Mouse (Mus musculus): ENCODE results near the gene Macrod1.

Macrod1 gene

DNA sequence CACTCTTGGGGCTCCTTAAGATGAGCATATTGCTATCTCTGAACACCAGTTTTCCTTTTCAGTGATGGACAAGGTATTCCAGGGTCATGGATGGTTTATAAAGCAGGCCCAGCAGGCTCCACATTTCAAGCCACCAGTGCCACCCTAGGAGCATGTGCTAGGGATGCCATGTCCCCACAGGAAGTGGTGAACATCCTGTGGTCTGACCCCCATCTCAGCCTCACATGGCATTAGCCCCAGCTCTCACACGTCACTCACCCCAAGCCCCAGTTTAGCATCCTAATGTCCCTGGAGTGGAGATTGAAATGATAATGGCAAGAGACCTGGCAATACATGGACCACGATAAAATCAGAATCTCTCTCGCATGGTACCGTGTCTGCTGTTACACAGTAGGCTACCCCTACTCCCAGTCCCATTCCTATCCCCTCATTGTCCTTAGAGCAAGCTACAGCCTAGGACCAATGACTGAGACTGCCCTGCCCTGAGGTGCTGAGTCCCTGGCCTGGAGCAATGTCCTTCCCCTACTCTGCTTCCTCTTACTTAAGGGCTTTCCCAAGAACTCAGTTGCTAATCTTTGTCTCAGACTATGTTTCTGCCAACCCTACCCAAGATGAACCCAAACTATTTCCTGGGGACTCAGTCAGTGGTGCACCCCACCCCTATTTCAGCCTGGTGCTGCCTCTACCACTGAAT lies 59.6 kb downstream of the Macrod1 start:
- DNase-seq: no peak

DNA sequence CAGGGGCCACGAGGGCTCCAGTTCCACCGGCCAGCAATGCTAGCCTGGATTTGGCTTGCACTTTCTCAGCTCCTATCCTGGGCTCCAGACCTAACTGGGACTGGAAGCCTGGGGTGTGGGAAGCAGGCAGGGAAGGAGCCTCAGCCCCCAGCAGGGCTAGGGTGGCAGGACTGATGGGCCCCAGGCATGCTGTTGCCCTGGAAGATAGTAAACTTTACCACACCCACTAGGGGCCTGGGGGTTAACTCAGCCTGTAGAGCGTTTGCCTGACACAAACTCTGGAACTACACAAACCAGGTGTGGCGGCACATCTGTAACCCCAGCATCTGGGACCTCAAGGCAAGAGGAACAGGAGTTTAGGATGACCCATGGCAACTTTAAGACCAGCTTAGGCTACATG lies 60.5 kb downstream of the Macrod1 start:
- no peak for DNase-seq

DNA sequence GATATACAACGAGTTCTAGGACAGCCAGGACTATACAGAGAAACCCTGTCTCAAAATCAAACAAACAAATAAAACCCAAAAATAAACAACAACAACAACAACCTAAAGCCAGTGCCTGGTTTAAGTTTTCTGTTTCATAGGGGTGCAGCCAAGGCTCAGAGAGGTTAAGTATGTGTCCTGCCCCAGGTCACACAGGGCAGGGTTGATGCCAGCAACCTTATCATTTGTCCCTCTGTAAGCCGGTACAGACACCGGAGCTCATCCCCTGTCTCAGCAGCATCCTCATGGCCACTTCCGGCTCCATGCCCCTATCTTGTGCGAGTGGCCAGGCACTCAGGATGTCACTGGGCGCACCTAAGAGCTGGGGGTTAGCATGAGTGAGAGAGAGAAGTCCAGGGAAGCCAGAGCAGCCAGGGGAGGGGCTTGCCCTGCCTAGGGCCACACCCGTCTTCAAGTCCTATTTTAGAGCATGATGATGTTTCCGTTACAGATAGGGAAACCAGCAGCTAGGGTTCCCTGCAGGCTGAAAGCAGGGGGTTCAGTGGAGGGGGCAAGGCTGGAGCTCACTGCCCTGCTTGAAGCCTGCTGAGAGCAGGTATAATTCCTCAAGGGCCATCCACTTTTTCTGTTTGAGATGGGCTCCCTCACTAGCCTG lies 61.2 kb downstream of the Macrod1 start:
- no peak for DNase-seq

DNA sequence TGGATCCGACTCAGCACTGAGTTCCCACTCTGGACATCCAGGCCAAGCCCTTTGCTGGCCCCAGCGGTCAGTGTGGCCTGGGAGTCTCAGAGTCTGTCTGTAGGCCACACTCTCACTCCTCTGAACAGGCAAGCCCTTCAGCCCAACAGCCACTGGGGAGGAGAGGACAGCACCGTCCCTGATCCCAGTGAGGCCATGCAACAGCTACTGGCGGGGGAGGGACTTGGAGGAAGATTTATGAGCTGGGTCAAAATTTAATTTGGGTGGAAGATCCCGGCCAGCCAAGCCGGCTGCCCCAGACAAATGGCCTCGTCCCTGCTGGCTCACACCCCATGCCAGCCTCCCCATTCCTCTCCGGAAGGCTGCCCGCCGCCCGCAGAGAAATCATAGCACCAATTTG lies 64.6 kb downstream of the Macrod1 start:
- DNase-seq: no peak

DNA sequence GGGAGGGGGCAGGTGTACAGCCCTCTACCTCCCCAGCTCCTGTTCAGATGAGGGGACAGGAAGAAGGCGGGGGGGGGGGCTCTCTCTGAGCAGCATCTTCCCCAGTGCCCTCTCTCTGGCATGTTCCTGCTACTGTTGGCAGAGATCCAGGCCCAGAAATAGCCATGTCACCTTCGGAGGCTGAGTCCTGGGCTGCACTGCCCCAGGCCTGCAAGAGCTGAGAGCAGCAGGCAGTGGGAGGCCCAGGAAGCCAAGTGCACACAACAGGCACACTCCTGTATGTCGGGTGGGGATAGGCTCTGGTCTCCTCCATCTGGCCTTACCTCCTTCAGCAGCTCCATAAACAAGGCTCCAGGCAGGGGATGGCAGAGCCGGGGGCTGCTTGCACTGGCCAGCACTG lies 65.7 kb downstream of the Macrod1 start:
- no peak for DNase-seq

DNA sequence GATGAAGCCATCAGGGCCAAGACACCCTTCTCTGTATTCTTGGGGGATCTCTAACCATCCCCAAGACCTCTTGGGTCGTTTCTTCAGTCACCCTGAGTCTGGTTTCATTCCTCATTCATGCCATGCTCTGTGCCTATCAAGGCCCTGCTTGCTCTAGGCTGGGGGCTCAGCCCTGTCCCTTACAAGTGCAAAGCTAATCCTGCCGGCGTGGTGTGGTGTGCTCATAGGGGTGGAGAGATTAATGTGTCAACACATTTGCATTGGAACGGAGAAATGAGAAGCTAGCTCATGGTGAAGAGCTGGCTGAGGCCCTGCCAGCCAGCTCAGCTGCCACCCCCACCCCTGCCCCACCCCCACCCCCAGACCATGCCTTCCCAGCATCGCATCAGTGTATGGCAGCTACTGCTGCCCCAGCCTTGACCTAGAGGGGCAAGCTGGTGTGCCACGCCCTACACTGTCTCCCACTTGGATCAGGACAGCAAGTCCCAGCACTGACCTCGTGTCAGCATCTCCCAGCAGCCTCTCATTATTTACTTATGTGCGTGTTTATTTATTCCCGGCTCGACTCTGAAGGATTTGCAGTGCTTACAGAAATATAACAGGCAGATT lies 66.2 kb downstream of the Macrod1 start:
- no peak for DNase-seq

DNA sequence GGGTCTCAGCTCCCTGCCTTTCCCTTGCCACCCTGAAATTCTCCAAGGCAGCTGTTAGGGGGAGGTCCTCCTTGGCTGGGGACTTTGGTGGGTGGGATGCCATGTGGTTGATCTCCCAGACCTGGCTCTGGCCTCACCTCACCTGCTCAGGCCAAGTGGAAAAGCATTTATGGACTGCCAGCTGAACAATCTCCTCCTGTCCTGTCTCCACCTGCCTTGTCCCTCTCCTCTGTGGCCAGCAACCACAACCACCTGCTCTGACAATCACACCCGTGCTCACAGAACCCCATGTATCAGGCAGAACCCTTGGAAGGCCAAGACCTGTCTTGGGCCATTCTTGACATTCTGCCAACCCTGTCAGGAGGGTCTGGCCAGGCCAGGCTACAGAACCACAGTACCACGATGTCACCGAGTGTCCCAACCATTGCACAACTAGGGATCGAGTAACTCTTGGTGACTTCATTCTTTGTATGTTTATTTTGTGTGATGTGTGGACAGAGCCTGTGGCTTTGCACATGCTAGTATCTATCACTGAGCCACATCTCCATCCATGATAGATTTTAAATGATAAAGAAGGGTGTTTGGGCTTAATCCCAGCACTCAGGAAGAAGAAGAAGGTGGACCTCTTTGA lies 69.0 kb downstream of the Macrod1 start:
- no peak for DNase-seq

DNA sequence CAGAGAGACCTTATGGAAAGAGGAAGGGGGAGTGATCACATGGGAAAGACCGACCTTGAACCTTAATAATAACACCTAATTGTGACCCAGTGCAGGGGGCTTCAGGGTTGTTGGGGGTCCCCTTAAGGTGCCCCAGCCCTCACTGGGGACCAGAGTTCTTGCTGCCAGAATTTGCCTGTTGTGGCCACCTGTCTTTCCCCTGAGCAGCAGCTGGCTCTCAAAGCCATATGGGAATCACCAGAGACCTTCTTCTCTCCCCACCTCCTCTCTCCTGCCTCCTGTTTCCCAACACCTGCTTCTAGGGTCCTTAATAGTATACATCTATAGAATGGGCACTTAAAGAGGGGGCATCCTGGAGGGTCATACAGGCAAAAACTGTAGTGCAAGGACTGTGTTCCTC lies 69.6 kb downstream of the Macrod1 start:
- no peak for DNase-seq

DNA sequence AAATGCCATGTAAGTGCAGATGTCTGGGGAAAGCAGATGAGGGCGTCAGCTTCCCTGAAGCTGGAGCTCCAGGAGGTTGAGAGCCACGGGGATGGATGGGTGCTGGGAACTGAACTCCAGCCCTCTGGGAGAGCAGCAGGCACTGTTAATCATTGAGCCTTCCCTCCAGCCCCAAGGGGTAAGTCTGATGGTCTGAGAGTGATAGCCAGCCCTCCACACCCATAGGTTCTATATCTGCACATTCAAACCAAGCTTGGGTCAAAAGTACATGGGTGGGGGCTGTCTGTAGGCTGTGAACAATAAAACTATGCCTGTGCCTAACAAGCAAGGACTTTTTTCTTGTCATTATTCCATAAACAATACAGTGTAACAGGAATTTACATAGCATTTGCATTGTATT lies 70.3 kb downstream of the Macrod1 start:
- DNase-seq: no peak

DNA sequence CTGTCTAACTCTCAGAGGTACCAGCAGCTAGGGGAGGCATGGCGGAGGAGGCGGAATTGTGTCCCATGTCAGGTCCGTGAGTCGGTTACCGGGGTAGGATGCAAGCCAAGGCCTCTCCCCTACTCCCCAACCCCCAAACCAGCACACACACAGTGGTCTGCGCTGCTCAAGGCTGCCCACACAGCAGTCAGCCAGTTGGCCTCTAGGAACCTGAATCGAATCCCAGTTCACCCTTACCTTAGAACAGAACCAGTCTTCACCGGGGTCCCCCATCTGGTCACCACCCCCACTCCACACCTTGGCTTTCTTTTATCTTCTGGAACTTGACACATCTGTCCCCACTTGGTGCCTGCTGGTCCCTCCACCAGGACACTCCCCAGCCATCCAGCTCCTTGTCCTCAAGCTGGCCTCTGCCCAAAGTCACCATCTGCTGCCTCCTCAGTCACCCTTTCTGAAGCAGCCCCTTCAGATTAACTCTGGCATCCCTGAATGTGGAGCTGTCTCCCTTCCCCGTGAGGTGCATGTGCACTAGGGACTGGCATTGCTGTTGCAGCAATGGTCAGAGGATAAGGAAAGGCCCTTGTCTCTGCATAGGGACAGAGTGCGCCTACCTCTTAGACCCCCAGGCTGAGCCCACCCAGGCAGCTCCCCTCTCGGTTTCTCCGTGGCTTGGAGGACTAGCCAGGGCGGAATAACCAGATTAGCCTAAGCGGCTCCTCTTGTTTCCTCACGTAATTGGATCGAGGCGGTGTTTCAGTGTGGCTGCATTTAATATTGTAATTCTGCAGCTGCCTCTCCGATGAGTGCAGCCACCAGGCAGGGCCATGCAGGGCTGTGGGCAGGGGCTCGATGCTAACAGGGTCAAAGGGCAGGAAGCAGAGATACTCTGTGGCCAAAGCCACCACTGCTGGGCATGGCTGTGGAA lies 72.2 kb downstream of the Macrod1 start:
- DNase-seq: no peak

DNA sequence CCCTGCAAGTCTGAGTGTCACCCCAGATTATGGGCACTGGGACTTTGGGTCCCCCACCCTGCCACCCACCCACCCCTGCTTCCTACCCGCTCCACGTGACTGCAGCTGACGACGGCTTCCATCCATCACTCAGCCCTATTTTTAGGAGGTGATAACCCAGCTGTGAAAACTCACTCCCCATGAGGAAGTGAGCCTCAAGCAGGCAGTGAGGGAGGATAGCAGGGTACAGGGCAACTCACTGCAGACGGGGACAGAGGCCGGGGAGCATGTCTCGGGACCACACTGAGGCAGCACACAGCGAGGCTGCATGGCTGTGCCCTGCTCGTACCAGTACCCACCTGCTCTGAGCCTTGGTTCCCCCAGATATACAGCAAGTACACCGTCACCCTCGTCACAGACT lies 73.7 kb downstream of the Macrod1 start:
- no peak for DNase-seq

DNA sequence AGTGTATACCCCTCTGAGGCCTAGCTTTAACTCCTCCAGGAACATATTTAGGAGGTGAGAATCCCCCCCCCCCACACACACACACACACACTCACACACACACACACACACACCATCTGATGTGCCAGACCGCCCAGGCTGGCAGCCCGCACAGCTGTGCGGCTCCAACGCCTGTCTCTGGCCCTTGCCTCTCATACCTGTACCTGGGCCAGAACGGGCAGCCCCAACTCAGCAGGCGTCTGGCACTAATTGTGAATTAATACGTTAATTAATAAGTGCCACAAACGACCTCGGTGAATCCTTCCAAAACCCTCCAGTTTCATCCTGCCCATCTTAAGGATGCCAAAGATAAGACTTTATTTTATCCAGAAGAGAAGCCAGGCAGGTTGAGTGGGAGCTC lies 76.8 kb downstream of the Macrod1 start:
- no peak for DNase-seq

DNA sequence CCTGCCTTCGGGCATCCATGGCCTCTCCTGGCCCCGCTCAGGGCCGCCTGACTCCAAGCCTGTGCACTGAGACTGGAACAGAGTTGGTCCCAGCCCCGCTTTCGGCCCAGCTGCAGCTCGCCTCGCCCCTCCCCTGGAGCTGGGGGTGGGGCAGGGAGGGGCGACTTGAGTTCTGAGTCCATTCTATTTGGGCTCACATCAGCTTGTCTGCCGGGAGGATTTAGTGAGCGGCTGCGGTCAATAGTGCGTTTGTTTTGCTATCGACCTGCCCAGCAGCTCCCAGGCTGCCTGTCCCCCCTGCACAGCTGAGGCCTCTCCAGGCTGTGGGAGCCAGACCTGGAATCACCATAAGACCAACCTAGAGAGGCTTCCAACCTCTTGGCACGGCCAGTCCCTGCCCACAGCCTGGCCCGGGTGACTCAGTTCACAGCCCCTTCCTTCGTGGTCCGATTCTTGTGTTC lies 78.1 kb downstream of the Macrod1 start:
- no peak for DNase-seq

DNA sequence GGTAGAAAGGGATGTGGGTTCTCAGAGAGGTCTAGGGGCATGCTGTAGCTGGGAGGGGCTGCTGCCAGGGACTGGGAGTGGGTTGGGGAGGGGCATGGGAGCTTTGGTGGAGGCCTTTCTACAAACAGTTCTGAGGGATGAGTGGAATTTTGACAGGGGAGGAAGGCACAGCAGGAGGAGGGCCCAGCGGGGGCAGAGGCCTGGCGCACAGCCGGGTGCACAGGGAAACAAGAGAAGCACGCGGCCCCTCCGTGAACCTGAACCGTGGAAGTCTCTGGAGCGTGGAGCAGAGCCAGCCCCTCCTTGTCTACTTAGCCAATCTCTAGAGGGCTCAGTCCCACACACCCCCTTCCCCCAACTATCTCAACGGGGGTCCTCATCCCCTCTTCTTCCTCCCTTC lies 78.9 kb downstream of the Macrod1 start:
- no peak for DNase-seq

DNA sequence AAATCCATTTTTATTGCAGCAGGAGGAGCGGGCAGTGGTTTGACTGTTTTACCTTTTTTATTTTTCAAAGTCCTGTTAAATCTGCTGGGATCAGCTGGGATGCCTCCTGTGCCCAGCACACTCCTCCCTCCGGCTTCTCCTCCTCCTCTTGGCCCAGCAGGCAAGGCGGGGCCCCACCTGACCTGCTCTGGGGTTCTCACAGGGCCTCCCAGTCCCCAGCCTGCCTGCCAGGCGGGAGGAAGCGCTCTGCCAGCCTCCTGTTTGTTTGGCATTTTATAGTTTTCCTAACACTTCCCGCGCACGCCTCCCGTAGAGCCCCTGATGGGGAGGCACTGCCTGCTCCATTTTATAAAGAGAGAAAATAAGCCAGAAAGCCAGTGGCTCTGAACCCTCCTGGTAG lies 79.4 kb downstream of the Macrod1 start:
- no peak for DNase-seq

DNA sequence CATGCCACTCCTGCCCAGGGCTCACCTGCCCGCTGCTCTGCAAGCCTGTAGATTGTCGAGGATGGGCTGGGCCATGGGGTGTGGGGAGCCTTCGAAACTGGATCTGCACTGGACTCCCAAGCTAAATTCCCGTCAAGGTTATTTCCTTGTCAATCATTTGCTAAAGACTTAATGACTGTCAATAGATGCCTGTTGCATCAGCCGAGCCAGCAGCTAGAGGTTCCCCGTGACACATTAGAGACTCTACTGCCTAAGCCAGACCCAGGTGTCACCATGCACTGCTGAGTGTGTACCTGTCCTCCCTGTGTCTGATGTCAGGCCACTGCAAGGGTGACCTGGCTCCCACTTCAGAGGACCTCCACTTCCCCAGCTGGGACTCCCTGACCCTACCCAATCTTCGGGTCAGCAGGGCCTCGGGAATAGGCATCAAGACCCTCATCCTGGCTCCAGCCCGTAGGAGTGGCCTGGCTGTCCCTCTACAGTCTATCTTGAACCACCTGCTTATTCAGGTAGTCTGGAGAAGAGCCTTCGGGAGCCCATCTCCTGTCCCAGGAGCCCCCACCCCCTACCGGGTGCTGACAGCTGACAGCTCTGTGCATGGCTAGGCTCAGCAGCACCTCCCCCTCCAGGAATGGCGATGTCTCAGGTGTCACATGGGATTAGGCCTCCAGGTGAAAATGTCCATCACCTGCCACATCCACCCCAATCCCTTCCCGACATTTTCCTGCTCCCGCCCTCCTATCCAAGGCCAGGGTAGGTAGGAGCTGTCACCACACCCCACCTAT lies 80.3 kb downstream of the Macrod1 start:
- no peak for DNase-seq

DNA sequence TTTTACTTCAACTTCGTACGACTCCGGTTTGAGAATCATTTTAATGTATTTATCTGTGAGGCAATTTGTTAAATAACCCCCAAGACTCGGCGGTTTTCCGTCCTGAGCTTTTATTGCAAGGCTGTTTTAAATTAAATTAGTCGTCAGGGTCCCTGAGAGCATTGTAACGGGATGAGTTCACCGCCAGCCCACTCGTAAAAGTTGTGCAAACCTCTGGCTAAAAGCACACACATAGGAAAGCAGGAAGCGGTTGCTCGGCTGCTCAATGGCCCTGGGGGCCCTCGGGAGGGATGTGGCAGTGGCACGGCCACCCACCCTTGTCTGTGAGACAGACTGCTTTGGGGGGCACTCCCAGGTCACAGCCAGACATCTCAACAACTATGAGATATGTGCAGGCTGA lies 81.7 kb downstream of the Macrod1 start:
- no peak for DNase-seq

DNA sequence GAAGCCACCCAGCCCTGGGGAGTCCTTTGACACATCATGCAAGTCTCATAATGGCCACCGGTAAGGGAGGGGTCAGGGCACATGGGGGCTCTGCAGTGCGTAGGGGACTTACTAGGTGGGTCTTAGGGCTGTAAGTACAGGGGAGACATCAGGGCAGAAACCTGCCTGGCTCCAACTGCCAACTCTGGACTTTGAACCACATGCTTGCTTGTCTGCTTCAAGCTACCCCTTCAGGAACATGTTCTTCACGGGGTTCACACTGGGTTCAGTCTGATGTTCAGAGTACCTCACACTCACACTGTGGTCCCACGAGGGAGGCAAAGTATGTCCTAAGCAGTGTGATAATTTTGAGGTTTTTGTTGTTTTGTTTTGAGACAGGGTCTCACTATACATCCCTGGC lies 82.7 kb downstream of the Macrod1 start:
- DNase-seq: no peak

DNA sequence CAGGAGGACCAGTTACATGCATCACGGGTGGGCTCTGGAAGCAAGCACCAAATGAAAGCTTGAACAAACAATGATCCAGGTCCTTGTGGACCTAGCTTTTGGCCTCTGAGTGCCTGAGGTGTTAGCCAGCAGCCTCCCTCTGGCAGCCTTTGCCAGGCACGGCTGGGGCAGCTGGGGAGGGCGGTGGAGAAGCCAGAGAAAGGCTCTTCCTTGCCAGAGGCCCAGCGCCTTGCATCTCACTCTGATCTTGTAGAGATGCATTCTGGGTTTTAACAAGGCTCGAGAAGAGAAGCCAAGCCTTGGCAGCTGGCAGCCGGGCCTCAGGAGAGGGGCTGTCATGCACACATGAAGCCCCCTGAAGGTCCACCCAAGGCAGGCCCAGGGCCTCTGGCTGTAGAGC lies 83.8 kb downstream of the Macrod1 start:
- no peak for DNase-seq

DNA sequence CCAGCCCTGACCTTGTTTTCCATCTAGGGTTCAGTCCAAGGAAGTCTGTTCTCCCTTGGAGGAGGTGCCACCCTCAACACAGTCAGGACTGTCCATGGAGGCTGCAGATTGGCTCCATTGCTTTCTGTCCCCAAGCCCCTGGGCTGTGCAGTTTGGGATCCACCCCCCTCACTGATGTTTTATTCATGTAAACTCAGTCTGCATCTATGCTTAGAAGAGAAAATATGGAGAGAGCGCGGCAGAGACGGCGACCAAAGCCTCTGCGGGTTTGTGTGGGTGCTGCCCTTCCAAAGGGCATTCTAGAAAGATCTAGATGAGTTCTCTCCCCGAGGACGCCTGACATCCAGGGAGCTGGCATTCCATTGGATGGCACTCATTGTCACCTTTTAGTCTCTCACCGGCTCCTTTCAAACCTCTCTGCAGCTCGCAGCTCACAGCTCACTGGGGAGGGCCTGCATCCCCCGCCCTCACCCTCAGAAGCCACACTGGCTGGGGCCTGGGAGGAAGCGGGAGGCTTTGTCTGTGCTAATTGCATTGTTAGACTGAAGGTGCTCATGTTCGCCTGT lies 84.3 kb downstream of the Macrod1 start:
- DNase-seq: no peak

DNA sequence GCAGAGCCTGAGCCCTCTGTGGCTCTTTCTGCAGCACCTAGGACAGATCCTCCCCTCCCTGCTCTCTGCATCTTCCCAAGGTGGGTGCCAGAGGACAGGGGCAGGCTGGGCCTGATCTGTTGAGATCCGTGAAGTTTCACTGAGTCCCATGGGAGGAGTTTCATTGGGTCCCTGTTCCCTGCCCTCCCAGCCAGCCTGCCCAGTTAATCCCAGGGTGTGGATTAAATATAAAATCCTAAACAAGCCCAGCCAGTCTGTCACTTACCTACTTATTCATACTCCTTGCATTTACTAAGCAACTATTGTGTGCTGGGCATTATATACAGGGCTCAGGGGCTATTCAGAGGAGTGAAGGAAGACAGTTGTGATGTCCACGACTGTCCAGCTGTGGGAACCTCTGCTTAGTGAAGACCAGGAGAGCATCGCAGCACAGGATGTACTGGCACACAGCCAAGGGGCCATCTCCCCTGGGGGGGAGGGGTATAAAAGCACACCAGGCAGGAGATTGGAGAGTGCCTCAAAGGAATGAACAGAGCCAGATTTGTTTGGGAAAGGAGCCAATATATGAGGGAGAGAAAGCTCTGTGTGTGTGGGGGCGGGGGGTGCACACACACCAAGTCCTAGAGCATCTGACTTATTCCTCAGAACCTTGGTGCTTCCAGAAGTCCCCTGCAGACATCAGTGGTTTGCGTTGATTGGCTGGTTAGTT lies 85.8 kb downstream of the Macrod1 start:
- no peak for DNase-seq
